Mouse (Mus musculus) adrenal gland, adult (tissue): ENCODE measurements at regions not wholly inside any gene's neighbourhood (a gene's known extent, or its start where the extent isn't known, plus 50 kb on each side); places are given as distances from the start of the nearest gene placed in this dataset.

Experiments
- DNase-seq, 2 experiments: peaks; one replicate each; pipeline ENCODE4 v3.0.0; 2022 to 2023; ENCODE audit warnings: low spot score in 1 of 2; ENCODE audit not compliant: inconsistent age in 2 of 2

DNA sequence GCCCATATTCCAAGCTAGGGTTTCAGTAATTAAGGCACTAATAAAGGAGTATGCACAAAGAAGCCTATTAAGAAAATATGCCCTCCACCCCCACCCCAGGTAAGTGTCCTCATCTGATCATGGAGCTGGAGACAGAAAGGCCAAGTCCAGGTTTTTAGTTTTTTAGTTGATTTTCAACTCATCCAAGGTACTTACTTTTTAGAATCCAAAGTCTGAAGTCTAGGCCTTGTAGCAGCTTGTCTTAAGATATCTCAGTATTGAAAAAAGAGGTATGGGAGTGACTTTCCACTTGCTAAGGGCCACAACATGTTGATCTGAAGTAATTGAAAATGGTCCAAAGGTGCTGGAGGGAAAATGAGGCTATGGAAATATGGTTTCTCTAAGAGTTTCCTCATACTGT, 340.9 kb downstream of the Kif20b start:
- DNase-seq = no peak

DNA sequence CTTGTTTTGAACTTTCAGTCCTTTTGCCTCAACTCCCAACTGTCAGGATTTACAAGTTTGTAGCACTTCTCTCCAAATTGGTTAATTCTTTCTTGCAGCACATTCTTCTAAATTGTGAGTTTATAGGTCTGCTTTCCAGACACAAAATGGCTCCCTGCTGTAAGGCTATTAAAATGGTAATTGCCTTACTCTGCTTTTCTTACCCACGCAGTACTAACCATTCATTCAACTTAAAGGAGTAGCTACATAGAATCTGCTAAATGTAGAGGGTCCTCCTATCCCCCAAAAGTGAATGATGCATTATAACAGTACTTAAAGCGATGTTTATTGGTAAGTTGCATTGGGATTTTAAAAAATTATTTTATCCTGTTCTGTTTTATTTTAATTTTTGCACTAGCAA, 356.2 kb downstream of the Kif20b start:
- DNase-seq = no peak

DNA sequence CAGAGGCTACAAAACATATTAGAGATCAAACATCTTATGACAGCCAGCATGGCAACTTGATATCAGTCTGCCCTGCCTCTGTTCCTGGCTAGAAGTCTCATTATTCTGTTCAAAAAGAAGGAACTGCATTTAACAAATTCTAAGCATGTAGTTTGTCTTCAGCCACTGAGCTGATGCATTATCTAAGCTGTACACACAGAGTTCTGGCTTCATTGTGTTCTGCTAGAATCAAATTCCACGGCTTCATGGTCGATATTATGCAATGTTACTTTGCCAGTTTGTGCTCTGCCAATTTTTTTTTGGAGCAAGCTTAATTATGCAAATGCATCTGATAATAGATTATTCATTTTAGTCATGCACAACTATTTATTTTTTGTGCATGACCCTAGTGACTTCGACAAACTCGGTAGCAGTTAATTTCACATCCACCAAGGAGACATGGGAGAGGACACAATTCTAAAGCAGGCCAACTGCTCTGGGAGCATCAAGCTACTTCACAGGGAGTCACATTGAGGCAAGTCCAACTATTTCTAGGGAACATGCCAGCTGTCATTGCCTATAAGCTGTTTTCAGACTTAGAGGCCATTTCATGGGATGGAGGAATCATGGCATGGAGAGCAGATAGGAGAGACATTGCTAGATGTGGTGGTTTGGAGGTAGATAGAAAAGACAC, 360.8 kb downstream of the Kif20b start:
- DNase-seq = no peak

DNA sequence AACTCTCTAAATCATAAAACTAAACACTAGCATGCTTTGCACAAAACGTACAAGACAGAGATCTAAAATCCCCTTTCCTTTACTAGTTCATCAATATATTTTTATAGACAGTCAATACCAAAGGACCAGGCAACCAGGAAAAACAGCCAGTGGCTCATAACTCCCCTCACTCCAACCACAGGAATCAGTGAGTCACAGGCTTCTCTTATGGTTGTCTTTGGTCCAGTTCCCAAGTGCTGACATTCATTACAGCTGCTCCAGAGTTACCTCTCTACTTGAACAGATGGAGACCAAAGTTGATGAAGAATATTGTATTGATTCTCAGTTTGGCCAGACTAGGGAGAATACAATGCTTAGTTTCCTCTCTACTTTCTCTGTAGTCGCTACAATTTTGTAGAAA, 376.7 kb downstream of the Kif20b start:
- DNase-seq = no peak

DNA sequence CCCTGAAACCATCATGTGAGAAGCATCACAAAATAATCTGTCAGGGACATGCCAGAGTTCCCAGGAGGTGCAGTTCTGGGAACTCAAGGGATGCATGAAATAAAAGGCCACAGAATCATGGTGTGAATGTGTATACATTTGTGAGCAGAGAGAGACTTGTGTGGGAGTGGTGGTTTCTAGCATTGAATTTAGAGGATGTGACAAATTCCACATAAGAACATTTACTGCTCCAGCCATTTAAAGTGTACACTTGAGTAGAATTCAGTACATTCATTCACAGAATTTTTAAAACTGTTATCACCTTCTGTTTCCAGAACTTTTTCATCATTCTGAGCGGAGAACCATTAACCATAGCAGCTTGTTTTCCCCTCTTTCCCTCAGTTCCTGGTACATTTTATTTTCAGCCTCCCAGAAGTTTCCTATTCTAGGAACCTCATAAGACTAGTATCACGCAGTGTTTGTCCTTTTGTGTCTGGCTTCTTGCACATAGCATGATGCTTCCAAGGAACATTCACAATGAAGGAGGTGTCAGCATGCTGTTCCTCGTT, 380.6 kb downstream of the Kif20b start:
- no peak for DNase-seq
